Mouse (Mus musculus) retina, postnatal 1 day (tissue): ENCODE results near the gene Gm26558.

Source experiments
- DNase-seq: peaks from one replicate; pipeline ENCODE4 v3.0.0-alpha.2; 2012

The Gm26558 gene

GRCm38 (mm10) chr2:70645266-70645780 is 16.6 kb downstream of the Gm26558 start:
- DNase-seq, result peak; percentile 71

- no peak for DNase-seq
Observed at GRCm38 (mm10) chr2:70642971-70643565, 18.8 kb downstream of the Gm26558 start.

- no peak for DNase-seq
Observed at GRCm38 (mm10) chr2:70640968-70641367, 20.9 kb downstream of the Gm26558 start.

GRCm38 (mm10) chr2:70634028-70634690 is 27.7 kb downstream of the Gm26558 start:
- DNase-seq, result peak; percentile 54

GRCm38 (mm10) chr2:70632412-70632811 is 29.5 kb downstream of the Gm26558 start:
- DNase-seq, result no peak

GRCm38 (mm10) chr2:70631321-70631720 is 30.6 kb downstream of the Gm26558 start:
- no peak for DNase-seq

GRCm38 (mm10) chr2:70629921-70630320 is 32.0 kb downstream of the Gm26558 start:
- no peak for DNase-seq

- peak; percentile 94 for DNase-seq
Observed at GRCm38 (mm10) chr2:70629339-70629761, 32.6 kb downstream of the Gm26558 start.

GRCm38 (mm10) chr2:70628397-70628796 is 33.5 kb downstream of the Gm26558 start:
- no peak for DNase-seq

- DNase-seq, result no peak
Observed at GRCm38 (mm10) chr2:70625761-70626160, 36.1 kb downstream of the Gm26558 start.

GRCm38 (mm10) chr2:70622244-70622643 is 39.7 kb downstream of the Gm26558 start:
- no peak for DNase-seq

GRCm38 (mm10) chr2:70620225-70620624 is 41.7 kb downstream of the Gm26558 start:
- peak; percentile 88 for DNase-seq

GRCm38 (mm10) chr2:70619232-70619835 is 42.6 kb downstream of the Gm26558 start:
- DNase-seq, result no peak

- DNase-seq, result no peak
Observed at GRCm38 (mm10) chr2:70616617-70617016, 45.3 kb downstream of the Gm26558 start.

GRCm38 (mm10) chr2:70616076-70616475 is 45.8 kb downstream of the Gm26558 start:
- no peak for DNase-seq

GRCm38 (mm10) chr2:70614745-70615351 is 47.1 kb downstream of the Gm26558 start:
- DNase-seq, result no peak
